Mouse (Mus musculus): Measurements from ENCODE around the gene Pogk.

The Pogk gene

DNA sequence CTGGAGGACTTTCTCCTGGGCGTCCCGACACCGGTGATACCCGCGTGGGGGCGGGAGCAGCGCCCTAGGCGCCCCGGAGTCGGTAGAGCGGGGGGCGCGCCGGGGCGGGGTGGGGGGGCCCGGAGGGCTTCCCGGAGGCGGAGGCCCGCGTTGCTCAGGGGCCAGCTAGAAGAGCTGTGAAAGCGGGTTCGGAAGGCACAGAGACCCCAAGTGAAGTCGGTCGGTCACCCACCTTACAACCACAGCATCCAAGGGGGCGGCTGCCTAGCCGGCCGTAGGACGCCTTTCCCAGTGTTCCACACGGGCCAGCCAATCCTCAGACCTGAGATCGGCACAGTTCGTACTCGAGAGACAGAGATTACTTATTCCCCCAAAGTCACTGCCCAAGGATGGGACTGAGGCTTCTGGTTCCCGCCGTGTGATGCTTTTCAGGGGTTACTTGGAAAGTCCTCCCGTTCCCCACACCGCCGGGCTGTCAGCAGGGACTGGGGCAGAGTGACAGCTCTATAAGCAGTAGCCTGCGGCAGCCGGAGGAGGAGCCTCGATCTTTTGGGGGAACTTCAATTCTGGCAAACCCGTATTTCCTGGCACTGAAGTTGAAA lies 29.9 kb downstream of the Pogk start:
- peak; percentile 57 for DNase-seq (ENCODE audit: low read depth, low spot score)

DNA sequence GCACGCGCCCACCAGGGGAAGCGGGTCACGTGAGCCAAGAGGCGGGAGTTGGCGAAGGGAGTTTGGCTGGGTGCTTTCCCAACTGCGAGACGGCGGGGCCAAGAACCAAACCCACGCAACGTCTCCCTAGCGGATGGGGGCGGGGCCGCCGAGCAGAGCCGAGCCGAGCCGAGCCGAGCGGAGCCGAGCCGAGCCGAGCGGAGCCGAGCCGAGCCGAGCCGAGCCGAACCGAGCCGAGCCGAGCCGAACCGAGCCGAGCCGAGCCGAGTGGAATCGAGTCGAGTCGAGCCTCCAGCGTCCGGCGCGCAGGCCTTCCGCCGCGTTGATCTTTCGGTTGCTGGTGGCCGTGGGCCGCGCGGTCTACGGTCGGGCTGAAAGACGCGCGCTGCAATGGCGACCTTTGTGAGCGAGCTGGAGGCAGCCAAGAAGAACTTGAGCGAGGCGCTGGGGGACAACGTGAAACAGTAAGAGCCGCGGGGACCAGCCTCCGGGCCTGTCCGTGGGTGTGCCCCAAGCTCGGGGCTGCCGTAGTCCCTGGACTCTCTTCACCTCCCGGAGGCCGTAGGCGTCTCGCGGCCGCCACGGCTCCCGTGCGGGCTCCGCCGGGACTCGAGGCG lies 30.5 kb downstream of the Pogk start, which contains the start of gene Tada1:
Gene Tada1 (plus strand): TSS at position 85 of the 617 bp plus-strand sequence.
- peak; percentile 82 for DNase-seq (ENCODE audit: low read depth, low spot score)

DNA sequence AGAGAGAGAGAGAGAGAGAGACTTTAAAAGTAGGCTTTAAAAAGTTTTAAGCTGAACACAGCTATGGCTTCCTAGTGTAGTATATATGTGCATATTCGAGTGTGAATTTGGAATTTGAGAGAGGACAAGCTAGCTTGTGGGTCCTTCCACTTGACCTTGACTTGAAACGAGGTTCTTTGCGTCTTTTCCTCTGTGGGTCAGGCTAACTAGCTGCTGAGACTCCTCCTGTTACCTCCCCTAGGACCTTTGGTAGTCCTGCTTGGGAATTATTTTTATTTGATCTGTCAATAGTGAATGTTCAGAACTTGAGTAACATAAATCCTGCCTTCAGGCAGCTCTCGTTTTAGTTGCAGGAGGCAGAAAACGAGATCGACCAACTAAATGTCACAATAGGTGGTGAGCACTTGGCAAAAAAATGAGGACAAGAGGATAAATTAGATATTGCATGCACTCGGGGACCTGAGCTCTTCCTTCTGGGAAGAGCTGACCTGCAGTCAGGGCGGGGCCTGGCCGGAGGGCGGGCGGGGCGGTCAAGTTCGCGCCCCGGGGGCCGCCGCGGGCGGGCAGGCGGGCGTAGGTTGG lies 31.1 kb downstream of the Pogk start:
- DNase-seq (ENCODE audit: low read depth, low spot score) = no peak

DNA sequence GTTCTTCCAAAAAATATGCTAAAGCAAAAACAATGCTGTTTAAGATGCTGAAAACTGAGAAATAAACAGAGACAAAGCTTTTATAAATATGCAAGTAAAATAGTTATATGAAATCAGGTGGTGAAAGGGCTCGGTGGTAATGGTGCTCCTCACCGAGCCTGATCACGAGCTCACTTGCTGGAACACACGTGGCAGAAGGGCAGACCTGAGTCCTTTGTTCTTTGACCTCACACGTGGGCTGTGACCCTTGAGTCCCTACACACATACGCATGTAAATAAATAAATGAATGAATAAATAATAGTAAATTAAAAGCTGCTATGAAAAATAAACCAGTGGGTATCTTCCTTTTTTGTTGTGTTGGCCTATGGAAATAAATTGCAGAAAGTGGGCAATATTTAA lies 32.5 kb downstream of the Pogk start:
- DNase-seq (ENCODE audit: low read depth, low spot score) = no peak

DNA sequence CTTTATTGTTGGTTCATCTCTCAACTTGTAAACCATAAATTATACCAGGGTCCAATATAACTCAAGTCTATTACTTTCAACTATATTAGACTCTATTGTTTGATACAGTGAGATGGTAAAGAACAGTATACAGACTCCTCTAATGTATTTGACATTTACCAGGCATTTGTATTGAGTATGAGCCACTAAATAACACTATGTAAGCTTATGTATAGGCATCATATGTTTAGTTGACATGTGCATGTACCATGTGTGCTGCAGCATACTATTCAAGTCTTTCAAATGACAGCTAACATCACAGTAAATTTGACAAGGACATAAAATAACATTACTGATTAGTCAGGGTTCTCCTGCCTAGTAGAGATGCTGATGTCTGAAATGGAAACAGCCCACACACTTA lies 46.5 kb downstream of the Pogk start:
- no peak for DNase-seq (ENCODE audit: low read depth, low spot score)

DNA sequence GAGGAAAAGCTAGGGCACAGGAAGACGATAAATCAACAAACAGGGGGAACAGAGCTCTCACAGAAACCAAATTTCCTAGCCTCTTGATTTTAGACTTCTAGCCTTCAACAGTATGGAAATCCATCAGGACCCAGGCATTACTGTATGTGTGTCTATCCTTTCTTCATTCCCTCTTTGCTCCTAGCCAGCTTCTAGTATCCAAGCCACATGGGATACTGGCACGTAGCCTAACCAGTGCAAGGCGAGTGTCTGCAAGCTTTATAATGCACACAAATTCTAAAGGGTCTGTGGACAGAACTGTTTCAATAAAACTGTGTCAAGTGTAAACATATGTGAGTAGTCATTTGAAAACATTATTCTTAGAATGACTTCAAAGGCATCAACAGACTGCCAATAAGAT lies 47.0 kb downstream of the Pogk start:
- DNase-seq (ENCODE audit: low read depth, low spot score) = no peak

DNA sequence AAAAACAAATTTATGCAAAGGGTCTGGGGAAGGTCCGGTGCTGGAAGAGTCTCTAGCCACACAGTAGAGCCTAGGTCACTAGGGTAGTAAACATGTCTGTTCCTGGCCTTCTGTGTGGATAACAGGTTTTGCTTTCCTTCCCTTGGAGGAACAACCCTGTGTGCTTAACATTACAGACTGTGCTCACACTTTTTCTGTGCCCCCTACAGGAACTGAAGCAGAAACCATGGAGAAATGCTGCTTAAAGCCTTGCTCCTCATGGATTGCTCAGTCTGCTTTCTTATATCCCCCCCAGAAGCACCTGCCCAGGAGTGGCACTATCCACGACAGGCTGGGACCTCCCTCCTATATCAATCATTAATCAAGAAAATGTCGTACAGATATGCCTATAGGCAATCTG lies 47.8 kb downstream of the Pogk start:
- DNase-seq (ENCODE audit: low read depth, low spot score) = no peak

DNA sequence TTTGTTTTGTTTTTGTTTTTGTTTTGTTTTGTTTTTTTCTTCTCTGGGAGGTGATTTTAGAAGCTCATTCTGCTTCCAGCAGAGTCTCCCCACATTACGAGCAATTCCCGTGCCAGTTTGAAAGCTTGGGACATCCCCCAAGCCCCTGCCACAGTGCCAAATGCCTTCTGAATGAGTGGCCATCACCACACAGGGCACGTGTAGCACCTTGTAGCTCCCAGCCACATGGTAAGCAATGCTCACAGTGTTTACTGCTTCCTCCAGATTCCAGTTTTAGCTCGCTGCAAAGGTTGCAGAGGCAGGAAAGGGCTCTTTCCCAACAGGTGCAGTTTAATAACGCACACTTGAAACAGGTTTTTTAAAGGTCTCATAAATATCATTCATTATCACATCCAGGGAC lies 48.8 kb downstream of the Pogk start:
- DNase-seq (ENCODE audit: low read depth, low spot score) = no peak

DNA sequence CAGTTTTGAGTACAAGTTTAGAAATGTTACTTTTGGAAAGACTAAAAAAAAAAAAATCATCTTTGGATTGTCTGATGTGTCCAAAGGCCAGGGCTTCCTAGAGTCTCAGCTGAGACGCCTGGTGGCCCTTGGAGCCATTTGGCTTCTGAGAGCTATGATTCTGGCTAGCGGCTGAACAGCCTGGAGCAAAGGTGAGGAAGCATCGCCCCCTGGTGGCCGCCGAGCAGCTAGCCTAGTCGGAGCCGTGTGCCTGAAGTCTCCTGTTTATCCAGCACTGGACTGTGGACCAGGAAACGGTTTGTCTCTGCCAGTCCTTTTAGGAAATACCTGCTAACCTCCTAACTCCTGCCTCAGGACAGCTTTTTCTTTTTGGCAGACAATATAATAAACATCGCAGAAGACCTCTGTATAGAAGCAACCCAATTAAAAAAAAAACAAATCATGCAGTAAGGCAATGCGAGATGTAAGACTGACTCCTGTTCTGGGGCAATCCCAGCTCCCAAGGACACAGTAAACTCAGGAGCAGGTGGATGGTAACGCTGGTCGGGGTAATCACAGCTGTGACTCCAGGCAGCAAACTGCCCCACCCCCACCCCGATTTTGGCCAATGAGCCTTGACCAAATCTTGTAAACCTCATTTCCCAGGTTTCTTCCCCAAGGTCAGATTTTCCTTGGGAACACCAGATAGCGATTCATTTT lies 49.4 kb downstream of the Pogk start:
- peak; percentile 63 for DNase-seq (ENCODE audit: low read depth, low spot score)

DNA sequence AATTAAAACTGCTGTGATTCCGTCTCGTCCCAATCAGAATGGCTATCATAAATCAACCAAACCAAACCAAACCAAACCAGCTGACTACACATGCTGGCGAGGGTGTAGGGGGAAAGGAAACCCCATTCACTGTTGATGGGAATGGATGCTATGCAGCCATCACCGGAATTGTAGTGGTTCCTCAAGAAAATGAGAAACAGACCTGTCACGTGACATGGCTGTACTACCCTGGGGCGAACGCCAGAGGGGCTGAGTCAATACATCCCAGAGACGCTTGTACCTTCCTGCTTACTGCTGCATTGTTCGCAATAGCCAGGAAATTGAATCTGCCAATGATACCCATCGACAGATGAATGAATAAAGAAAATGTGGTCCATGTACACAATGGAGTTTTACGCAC lies 59.9 kb downstream of the Pogk start:
- no peak for DNase-seq (ENCODE audit: low read depth, low spot score)

DNA sequence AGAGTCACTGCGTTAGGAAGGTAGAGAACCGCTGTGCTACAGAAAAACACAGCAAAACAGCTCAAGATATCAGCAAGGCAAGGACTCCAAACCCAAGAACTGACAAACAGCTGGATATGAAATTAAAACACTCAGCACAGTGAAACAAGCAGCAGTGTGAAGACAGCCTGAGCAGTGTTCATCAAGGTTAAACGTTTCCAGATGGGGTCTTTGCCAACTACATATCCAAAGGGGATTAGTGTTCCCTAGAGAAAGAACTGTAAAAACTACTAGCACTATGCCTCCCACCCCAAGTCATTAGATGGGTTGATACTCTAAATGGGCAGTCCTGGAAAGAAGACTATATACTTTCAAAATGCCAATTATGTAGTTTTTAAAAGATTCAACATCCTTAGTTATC lies 60.3 kb downstream of the Pogk start:
- DNase-seq (ENCODE audit: low read depth, low spot score) = no peak

DNA sequence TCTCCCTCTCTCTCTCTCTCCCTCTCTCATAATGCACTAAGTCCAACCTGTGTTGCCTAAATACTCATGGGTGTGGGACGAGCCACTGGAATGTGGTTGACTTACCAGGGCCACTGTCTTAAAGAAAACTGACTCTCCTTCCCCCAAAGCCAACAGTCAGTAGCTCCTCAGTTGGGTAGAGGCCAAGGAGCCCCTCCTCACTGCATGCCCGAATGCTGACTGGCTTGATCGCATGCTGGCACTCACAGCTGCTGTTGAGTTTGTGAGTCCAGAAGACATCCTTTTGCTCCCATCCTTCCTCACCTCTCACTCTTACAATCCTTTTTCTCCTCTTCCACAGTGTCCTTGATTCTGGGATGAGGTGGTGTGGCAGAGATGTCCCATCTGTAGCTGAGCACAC lies 62.8 kb downstream of the Pogk start:
- no peak for DNase-seq (ENCODE audit: low read depth, low spot score)

DNA sequence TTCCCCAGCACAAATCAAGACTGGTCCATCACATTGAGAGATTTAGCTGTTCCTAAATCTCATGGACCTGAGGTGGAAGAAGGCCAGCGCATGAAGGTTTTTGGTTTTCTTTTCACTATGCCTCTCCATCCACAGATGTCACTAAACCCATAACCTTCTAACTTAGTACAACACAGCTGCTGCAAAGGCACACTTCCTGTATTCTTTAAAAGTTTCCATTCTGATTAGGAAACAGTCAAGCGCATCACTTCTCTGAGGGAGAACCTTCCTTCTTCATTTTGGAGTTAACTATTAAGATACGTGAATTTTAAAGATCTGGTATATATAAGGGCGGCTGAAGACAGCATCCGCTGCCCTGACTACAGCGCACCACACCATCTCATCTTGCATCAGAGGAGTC lies 64.1 kb downstream of the Pogk start:
- DNase-seq (ENCODE audit: low read depth, low spot score) = no peak

DNA sequence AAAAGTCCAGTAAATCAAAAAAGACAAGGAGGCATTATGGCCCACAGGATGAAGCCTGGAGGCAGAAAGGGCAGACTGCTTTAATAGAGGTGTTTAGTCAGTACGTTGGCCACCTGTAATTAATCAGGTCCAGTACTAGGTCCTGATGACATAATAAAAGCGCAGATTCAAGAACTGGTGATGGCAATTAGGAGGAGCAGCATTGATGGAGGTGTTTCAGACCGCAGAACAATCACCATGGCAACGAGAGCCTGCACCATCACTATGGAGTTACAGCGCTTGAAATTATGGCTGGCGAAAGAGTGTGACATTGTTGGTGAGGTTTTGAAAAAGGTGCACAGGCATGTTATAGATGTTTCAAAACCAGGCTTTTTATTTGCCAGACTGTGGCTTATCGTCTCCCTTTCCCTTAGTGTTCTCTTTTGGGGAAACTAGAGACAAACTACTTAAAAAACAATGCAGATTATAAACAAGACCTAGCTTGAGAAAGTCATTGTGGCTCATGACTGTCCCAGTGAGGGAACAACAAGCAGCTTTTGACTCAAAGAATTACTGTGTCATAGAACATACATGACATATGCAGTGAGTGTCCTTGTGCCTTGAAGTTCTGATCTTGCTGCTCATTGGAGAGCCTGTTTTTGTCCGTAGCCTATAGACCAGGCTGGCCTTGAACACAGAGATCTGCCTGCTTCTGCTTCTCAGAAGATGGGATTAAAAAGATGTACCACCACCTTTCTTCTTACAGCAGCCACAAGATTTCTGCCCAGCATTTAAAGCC lies 65.2 kb downstream of the Pogk start:
- DNase-seq (ENCODE audit: low read depth, low spot score) = peak; percentile 13

DNA sequence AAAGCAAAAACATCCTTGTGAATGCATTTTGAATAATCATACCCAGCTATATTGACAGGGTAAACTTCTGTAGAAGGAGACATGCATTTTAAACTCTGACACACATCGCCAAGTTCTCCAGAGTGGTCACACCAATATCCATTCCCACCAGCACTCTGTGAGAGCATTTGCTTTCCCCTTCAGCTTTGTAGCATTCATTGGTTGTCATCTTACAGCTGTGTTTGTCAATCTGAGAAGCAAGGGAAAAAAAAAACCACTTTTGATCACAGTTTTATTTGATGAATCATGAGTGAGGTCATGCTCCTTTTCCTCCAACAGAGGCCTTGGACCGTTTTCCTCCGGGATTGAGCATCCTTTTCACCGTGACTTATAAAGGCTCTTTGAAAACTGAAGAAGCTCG lies 66.1 kb downstream of the Pogk start:
- no peak for DNase-seq (ENCODE audit: low read depth, low spot score)

DNA sequence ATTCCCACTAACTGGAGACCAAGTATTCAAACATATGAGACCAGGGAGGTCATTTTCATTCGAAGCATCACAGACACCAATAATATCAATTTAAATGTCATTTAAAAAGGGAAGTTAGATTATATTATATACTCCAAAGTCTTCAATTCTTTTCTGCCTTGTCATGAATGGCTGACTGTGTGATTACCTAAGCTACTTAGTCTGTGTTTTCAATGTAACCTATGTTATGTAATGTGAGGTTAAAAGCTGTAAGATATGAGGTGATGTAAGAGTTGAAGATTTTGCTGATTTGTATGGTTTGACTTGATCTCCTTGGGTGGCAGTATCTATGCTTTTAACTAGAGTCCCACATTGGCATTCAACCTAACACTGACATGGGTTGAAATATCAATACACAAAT lies 67.1 kb downstream of the Pogk start:
- DNase-seq (ENCODE audit: low read depth, low spot score) = no peak

DNA sequence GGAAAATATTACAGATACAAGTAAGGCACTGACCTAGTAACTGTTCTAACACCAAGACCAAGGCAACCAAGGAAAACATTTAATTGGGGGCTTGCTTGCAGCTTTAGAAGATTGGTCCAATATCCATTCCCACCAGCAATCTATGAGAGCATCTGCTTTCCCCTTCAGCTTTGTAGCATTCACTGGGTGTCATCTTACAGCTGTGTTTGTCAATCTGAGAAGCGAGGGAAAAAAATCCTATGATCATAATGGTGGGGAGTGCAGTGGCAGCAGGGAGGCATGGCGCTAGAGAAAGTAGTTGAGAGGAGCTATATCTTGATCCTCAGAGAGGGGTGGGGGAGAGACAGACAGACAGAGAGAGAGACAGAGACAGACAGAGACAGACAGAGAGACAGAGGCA lies 67.6 kb downstream of the Pogk start:
- no peak for DNase-seq (ENCODE audit: low read depth, low spot score)

DNA sequence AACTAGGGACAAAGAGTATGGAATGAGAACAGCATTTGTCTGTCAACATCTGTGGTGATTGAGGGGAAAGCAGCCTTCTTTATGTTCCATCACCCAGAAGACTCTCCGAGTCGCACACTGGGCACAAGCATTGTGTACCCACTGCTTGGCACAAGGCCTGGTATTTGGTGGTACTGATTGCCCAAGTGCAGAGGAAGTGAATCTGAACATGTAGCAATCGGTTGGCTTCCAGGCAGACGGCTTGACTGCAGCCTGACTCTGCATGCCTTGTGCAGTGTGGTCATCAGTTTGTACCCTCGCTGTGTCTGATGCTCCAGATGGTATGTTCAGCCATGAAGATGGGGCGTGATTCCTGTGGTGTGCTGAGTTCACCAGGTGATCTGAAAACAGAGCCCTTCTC lies 70.6 kb downstream of the Pogk start:
- DNase-seq (ENCODE audit: low read depth, low spot score) = no peak
